Mouse (Mus musculus): ENCODE measurements at regions not wholly inside any gene's neighbourhood (a gene's known extent, or its start where the extent isn't known, plus 50 kb on each side); places are given as distances from the start of the nearest gene placed in this dataset.

DNA sequence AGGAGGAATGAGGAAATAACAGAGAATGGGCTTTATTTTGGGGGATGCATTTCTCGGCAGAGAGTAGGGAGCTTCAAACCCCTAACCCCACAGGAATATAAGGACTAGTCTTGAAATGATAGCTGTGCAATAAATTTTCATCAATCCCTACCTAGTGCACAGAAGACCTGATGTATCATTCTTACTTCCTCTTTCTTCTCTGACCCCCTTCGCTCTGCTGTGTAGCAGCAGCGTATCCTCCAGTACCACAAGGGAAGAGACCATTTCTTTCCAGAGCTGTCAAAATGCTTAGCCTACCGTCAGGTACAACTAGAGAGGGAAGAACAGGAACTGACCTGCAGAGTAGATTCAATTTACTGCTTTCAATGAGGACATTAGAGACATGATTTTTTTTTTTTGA lies 230.0 kb upstream of the Satb1 start:
- TF ChIP-seq CTCF (IDR thresholded peaks at IDR 0.05; ENCODE audit: borderline replicate concordance, control insufficient read depth, extremely low read depth, insufficient read depth, low read length, poor library complexity): no peak
- TF ChIP-seq POLR2A (IDR thresholded peaks at IDR 0.05; ENCODE audit: control insufficient read depth, extremely low read depth, insufficient read depth, low read length, poor library complexity): no peak

All from thymus, adult 2 months (tissue).